Comparison of ENCODE assay signal across 18 mouse cellular contexts in genomic region chr17:80477679-80478078, GRCm38 (mm10).
"Had no signal": no experiment of that assay in that cellular context is flagged by ENCODE, and none has a peak within 500 bp of the region (broad histone marks: within the 10 kb centered on the region; RNA-seq: fewer than 3 reads in every experiment).

No protein-coding gene starts in this region.

- H3K9me3 ChIP-seq: limb, embryonic 12.5 days; limb, embryonic 15.5 days; liver, embryonic 12.5 days; lung, embryonic 15.5 days; neural tube, embryonic 12.5 days had no signal

- H3K36me3 ChIP-seq: lung, embryonic 15.5 days; neural tube, embryonic 12.5 days had no signal

- H3K27me3 ChIP-seq: limb, embryonic 12.5 days; limb, embryonic 15.5 days; liver, embryonic 12.5 days; lung, embryonic 15.5 days; neural tube, embryonic 12.5 days had no signal

- ATAC-seq: liver, embryonic 12.5 days had no signal

- H3K4me3 ChIP-seq: lung, embryonic 15.5 days; neural tube, embryonic 12.5 days had no signal

- DNase-seq: kidney, adult 11 months; kidney, adult 9 months; kidney, postnatal 14 days; kidney, postnatal 4 days; left cerebral cortex, postnatal 4 days; lung, postnatal 10 days; lung, postnatal 36 days; midbrain, embryonic 14.5 days; retina, postnatal 1 day; right cerebral cortex, postnatal 25 days; spleen, adult 18-20 months; thymus, adult 18-20 months; thymus, postnatal 36 days had no signal

- H3K27ac ChIP-seq: limb, embryonic 12.5 days; limb, embryonic 15.5 days; lung, embryonic 15.5 days; neural tube, embryonic 12.5 days had no signal

- H3K9ac ChIP-seq: limb, embryonic 12.5 days; limb, embryonic 15.5 days; liver, embryonic 12.5 days; lung, embryonic 15.5 days; neural tube, embryonic 12.5 days had no signal

- H3K4me2 ChIP-seq: limb, embryonic 15.5 days had no signal
